Mouse (Mus musculus) midbrain, embryonic 11.5 days (tissue): ENCODE results near the gene Creb3l2. TPM values are rescaled to one million over a fixed set of nuclear protein-coding genes. Genes with fewer than 3 reads are reported as not detected.

Source experiments
- ATAC-seq: fragments of 200-750 bp; cut with Nextera tagmentation; 2 replicates; pipeline ENCODE4 v1.8.0; 2017; ENCODE audit warnings: moderate TSS enrichment, moderate library complexity; ENCODE audit not compliant: low FRiP score
- DNase-seq: peaks from one replicate; pipeline ENCODE4 v3.0.0; 2015; ENCODE audit warnings: low spot score; ENCODE audit errors: missing footprints
- H3K27ac ChIP-seq: fragments of 300-500 bp; sonication (generic); 2 replicates; pipeline ENCODE4 v1.5.1; 2014; ENCODE audit warnings: low read depth, low read length
- H3K27me3 ChIP-seq: fragments of 300-500 bp; sonication (generic); 2 replicates; pipeline ENCODE4 v1.6.1; 2014; ENCODE audit warnings: mild to moderate bottlenecking, low read length, moderate library complexity, mixed read lengths; ENCODE audit not compliant: control insufficient read depth, insufficient read depth
- H3K36me3 ChIP-seq: fragments of 300-500 bp; sonication (generic); 2 replicates; pipeline ENCODE4 v1.6.1; 2014; ENCODE audit warnings: mild to moderate bottlenecking, low read length, moderate library complexity, mixed read lengths; ENCODE audit not compliant: control insufficient read depth, insufficient read depth
- H3K4me1 ChIP-seq: fragments of 300-500 bp; sonication (generic); 2 replicates; pipeline ENCODE4 v1.6.1; 2014; ENCODE audit warnings: low read length; ENCODE audit not compliant: control insufficient read depth, insufficient read depth
- H3K4me2 ChIP-seq: fragments of 300-500 bp; sonication (generic); 2 replicates; pipeline ENCODE4 v1.6.1; 2014; ENCODE audit warnings: mild to moderate bottlenecking, moderate library complexity
- H3K4me3 ChIP-seq: fragments of 300-500 bp; sonication (generic); 2 replicates; pipeline ENCODE4 v1.5.1; 2014; ENCODE audit warnings: low read depth, low read length
- H3K9ac ChIP-seq: fragments of 300-500 bp; sonication (generic); 2 replicates; pipeline ENCODE4 v1.6.1; 2014; ENCODE audit warnings: low read length
- H3K9me3 ChIP-seq: fragments of 300-500 bp; sonication (generic); 2 replicates; pipeline ENCODE4 v1.6.1; 2016; ENCODE audit warnings: low read length; ENCODE audit not compliant: control insufficient read depth
- WGBS: fragments of 180-500 bp; shearing (Covaris S2); extraction: QIAGEN DNeasy Blood & Tissue Kit; methylation state at CpG from one replicate; pipeline ENCODE4 v1.1.7; 2014; 5-methylcytosine and 5-hydroxymethylcytosine counted together
- polyA plus RNA-seq: library from polyadenylated mRNA; unstranded; fragments of >200 nt; fragmentation: Nextera tagmentation; extraction: Ambion mirVana; gene quantifications from 2 replicates; pipeline ENCODE4 v1.2.1, GENCODE M21; 2014

Creb3l2 gene
- polyA plus RNA-seq, 1 experiment from 2014 or later = 5.5 TPM

DNA sequence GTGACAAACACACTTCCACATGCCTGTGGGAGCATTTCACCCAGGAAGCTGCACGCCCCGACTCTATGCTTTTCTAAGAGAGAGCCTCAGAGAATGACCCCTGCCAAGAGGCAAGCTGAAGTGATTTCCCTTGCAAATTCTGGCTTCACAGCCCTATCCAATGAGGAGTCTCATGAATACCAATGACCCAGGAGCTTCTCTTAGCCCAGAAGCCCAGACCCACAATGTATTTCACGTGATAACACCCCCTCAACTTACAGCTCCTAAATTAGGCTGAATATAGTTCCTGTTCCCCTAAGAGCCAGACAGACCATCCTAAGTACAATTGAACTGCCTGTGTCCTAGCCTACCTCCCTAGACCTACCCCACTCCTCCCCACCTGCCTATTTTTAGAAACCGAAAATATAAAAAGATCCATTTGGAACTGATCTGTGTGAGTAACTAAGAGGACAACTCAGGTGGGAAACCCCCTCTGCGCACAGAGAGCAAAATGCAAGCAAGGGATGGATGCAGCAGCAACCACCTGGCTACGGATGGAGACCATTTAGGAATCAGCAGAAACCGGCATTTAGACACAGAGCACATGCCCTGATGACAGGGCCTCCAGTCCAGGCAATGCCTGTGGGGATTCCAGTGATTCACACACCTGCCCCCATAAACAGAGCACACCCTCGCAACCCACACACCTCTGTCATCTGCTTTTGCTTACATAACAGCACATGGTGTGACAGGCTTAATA, 144.0 kb downstream of the Creb3l2 start:
- peaks cover 27% of the 10 kb centered on the region for H3K27me3 ChIP-seq
- H3K4me2 ChIP-seq = no peak overlapping the region
- H3K36me3 ChIP-seq = no peaks in the 10 kb centered on the region
- peak; percentile 11; the same call in 1 of the 2 replicates for ATAC-seq
- H3K9me3 ChIP-seq = no peaks in the 10 kb centered on the region
- H3K4me3 ChIP-seq = no peak overlapping the region
- WGBS = 43% methylated on average over 8 of the region's 8 CpGs
- H3K27ac ChIP-seq = no peak overlapping the region
- peaks cover 14% of the 10 kb centered on the region for H3K4me1 ChIP-seq
- peak; percentile 80 for DNase-seq
- H3K9ac ChIP-seq = no peak overlapping the region

DNA sequence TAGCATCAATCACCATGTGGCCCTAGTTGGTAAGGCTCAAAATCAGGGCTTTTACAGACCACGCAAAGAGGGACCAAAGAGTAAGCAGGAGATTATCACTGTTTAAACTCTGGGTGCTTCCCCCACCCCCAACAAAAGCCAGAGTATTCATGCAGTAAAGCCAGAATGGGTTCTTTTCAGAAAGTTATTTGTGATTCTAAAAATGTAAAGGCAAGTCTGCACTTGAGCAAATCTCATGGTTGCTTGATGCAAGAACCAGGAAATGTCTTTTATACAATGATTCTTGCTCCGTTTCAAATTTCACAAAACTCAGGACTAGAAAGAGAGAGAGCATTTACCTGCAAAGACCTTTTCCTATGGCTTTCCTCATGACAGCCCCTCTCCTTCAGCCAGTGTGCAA, 149.9 kb downstream of the Creb3l2 start:
- H3K36me3 ChIP-seq = no peaks in the 10 kb centered on the region
- H3K27me3 ChIP-seq = no peaks in the 10 kb centered on the region
- H3K9me3 ChIP-seq = no peaks in the 10 kb centered on the region
- DNase-seq = no peak
- H3K27ac ChIP-seq = no peak overlapping the region
- 70% methylated on average over 2 of the region's 2 CpGs for WGBS
- ATAC-seq = no peak
- no peaks in the 10 kb centered on the region; the same call in 1 of the 2 replicates for H3K4me1 ChIP-seq
- H3K9ac ChIP-seq = no peak overlapping the region
- H3K4me2 ChIP-seq = no peak overlapping the region
- H3K4me3 ChIP-seq = no peak overlapping the region

DNA sequence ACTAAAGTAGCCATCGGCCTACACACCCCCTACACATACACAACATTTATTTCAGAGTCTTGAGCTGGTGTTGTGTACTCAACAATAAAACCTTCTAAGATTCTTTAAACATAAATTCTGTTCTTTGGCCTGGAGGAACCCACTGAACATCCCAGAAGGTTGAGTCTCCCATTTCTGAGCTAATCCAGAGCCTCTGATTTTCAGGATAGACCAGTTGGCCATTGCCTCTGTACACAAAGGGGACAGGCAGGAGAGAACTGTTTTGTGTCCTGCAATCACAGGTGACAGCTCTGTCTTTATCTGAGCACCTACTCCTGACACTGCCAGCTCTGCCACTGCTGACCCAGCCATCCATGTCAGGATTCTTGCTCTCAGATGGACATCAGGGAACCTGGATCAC, 150.8 kb downstream of the Creb3l2 start:
- no peak for ATAC-seq
- no peak overlapping the region for H3K4me3 ChIP-seq
- H3K27ac ChIP-seq = no peak overlapping the region
- H3K4me2 ChIP-seq = no peak overlapping the region
- DNase-seq = peak; percentile 77
- no peaks in the 10 kb centered on the region for H3K9me3 ChIP-seq
- WGBS = 94% methylated on average over 1 of the region's 1 CpGs
- no peaks in the 10 kb centered on the region for H3K4me1 ChIP-seq
- H3K27me3 ChIP-seq = no peaks in the 10 kb centered on the region
- no peak overlapping the region for H3K9ac ChIP-seq
- no peaks in the 10 kb centered on the region for H3K36me3 ChIP-seq

DNA sequence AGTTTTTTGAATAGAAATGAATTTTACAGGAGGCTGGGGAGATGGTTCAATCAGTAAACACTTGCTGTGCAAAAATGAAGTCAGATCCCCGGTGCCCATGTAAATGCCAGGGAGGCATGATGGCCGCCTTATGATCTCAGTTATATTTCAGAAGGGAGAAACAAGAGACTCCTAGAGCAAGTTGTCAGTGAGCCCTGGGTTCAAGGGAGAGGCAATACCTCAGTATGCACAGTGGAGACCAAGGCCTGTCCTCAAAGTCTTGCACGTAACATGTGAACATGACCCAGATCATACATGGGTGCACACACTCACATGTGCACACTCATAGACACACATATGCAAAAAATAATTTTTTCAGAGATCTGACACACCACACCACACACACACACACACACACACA, 151.3 kb downstream of the Creb3l2 start:
- Histone ChIP-seq H3K27me3 (no peaks in the 10 kb centered on the region), H3K9ac (no peak overlapping the region), H3K4me2 (no peak overlapping the region), H3K4me1 (no peaks in the 10 kb centered on the region), H3K9me3 (no peaks in the 10 kb centered on the region), H3K4me3 (no peak overlapping the region), H3K36me3 (no peaks in the 10 kb centered on the region), H3K27ac (no peak overlapping the region)
- no peak for ATAC-seq
- 90% methylated on average over 3 of the region's 3 CpGs for WGBS
- DNase-seq = peak; percentile 64

DNA sequence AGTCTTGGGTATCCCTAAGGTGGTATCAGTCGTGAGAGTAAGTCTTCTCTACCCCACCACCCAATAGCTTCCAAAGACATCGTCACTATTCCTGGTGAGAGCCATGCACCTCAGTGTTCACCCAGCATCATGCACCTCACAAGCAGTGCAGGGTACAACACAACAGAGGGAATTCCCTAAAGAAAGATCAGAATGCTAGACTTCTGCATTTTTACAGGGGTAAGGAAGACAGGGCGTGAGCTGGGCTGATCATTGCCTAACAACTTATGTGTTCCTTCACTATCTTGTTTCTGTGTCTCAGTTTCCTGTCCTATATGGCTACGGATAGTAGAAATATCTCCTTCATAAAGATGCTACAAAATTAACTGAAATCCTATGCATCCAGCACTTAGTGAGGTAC, 155.8 kb downstream of the Creb3l2 start:
- no peaks in the 10 kb centered on the region for H3K4me1 ChIP-seq
- WGBS = 90% methylated on average over 4 of the region's 4 CpGs
- H3K36me3 ChIP-seq = no peaks in the 10 kb centered on the region
- no peaks in the 10 kb centered on the region for H3K27me3 ChIP-seq
- ATAC-seq (no peak), DNase-seq (no peak)
- no peak overlapping the region for H3K4me2 ChIP-seq
- no peak overlapping the region for H3K9ac ChIP-seq
- H3K4me3 ChIP-seq = no peak overlapping the region
- H3K9me3 ChIP-seq = no peaks in the 10 kb centered on the region
- no peak overlapping the region for H3K27ac ChIP-seq

- Histone ChIP-seq H3K27me3 (no peaks in the 10 kb centered on the region), H3K4me3 (no peak overlapping the region), H3K36me3 (no peaks in the 10 kb centered on the region), H3K4me1 (no peaks in the 10 kb centered on the region), H3K4me2 (no peak overlapping the region), H3K27ac (no peak overlapping the region), H3K9ac (no peak overlapping the region), H3K9me3 (no peaks in the 10 kb centered on the region)
- 90% methylated on average over 9 of the region's 9 CpGs for WGBS
- ATAC-seq (no peak), DNase-seq (no peak)
These were observed 157.1 kb downstream of the Creb3l2 start for GRCm38 (mm10) chr6:37284879-37285278.

- H3K4me2 ChIP-seq = no peak overlapping the region
- H3K36me3 ChIP-seq = no peaks in the 10 kb centered on the region
- no peaks in the 10 kb centered on the region for H3K9me3 ChIP-seq
- no peak overlapping the region for H3K4me3 ChIP-seq
- 82% methylated on average over 2 of the region's 2 CpGs for WGBS
- no peaks in the 10 kb centered on the region for H3K27me3 ChIP-seq
- DNase-seq (peak; percentile 59), ATAC-seq (no peak)
- no peaks in the 10 kb centered on the region for H3K4me1 ChIP-seq
- no peak overlapping the region for H3K27ac ChIP-seq
- H3K9ac ChIP-seq = no peak overlapping the region
These were observed 158.6 kb downstream of the Creb3l2 start for GRCm38 (mm10) chr6:37283336-37283735.

- H3K27me3 ChIP-seq = no peaks in the 10 kb centered on the region
- H3K36me3 ChIP-seq = no peaks in the 10 kb centered on the region
- DNase-seq = peak; percentile 54
- no peak overlapping the region for H3K27ac ChIP-seq
- no peaks in the 10 kb centered on the region for H3K4me1 ChIP-seq
- no peak overlapping the region for H3K4me3 ChIP-seq
- H3K9ac ChIP-seq = no peak overlapping the region
- no peak for ATAC-seq
- H3K9me3 ChIP-seq = no peaks in the 10 kb centered on the region
- 75% methylated on average over 1 of the region's 1 CpGs for WGBS
- H3K4me2 ChIP-seq = no peak overlapping the region
These were observed 159.3 kb downstream of the Creb3l2 start for GRCm38 (mm10) chr6:37282659-37283058.
